Mouse (Mus musculus): ENCODE results near the gene Gm826. TPM values are rescaled to one million over a fixed set of nuclear protein-coding genes. Genes with fewer than 3 reads are reported as not detected.

Gm826 gene
- total RNA-seq (2017) = not detected in 2 replicates

GRCm38 (mm10) chr2:160334111-160334661, at the start of gene Gm826:
Gm826 (minus strand) TSS chr2:160334162.
- ATAC-seq (replicated peaks in 1 of 2; ENCODE audit: insufficient read depth in 1 of 2, low FRiP score in 2 of 2, low TSS enrichment in 1 of 2, low read depth in 1 of 2, poor library complexity in 2 of 2, severe bottlenecking in 2 of 2) = no peak

DNA sequence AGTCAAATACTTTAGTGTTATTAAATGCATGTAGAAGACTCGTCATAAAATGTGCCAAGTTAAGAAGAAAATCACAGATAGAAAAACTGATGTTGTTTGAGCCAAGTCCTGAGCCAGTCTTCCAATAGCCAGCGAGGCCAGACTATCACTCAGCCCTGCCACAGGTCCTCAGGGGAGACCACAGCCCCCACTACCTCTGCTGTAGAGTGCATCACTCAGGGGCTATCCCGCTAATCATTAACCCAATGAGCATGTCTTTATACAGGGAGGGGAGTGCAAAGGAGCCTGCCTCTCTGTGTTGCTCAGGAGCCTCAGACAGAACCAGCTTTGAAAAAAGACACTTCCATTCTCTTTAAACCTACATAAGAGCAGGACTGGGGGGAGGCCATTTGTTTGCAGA, 49.5 kb upstream of the Gm826 start:
- no peak for ATAC-seq (replicated peaks in 1 of 2; ENCODE audit: insufficient read depth in 1 of 2, low FRiP score in 2 of 2, low TSS enrichment in 1 of 2, low read depth in 1 of 2, poor library complexity in 2 of 2, severe bottlenecking in 2 of 2)

DNA sequence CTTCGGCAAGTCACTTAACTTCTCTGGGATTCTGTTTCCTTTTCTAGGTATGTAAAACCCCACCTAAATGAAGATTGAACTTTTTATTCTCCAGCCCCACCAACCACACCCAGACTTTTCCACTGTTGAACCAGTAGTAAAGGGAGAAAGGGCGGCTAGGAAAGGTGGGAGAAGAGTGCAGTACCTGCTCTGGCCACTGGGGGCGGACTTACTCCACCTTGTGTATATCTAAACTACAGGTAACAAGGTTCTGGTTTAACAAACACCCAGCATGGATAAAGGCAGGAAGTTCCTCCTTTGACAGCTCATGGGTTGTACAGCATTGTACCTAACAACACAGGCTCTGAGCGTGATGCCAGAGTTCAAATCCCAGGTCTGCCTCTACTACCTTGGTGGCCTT, 44.3 kb upstream of the Gm826 start:
- ATAC-seq (replicated peaks in 1 of 2; ENCODE audit: insufficient read depth in 1 of 2, low FRiP score in 2 of 2, low TSS enrichment in 1 of 2, low read depth in 1 of 2, poor library complexity in 2 of 2, severe bottlenecking in 2 of 2) = peak; percentile 52 to 56; a peak in 3 of 4 replicates

GRCm38 (mm10) chr2:160376236-160376635, 42.3 kb upstream of the Gm826 start:
- 0 out of 4 replicates have a peak, but pooled peaks of 1 of the 2 experiments have one; percentile 16 for ATAC-seq (replicated peaks in 1 of 2; ENCODE audit: insufficient read depth in 1 of 2, low FRiP score in 2 of 2, low TSS enrichment in 1 of 2, low read depth in 1 of 2, poor library complexity in 2 of 2, severe bottlenecking in 2 of 2)

- ATAC-seq (replicated peaks in 1 of 2; ENCODE audit: insufficient read depth in 1 of 2, low FRiP score in 2 of 2, low TSS enrichment in 1 of 2, low read depth in 1 of 2, poor library complexity in 2 of 2, severe bottlenecking in 2 of 2) = no peak
Observed at GRCm38 (mm10) chr2:160369653-160370420, 35.9 kb upstream of the Gm826 start.

- ATAC-seq (replicated peaks in 1 of 2; ENCODE audit: insufficient read depth in 1 of 2, low FRiP score in 2 of 2, low TSS enrichment in 1 of 2, low read depth in 1 of 2, poor library complexity in 2 of 2, severe bottlenecking in 2 of 2) = no peak
Observed at GRCm38 (mm10) chr2:160368422-160369357, 34.7 kb upstream of the Gm826 start.

- peak; percentile 43 to 65 for ATAC-seq (replicated peaks in 1 of 2; ENCODE audit: insufficient read depth in 1 of 2, low FRiP score in 2 of 2, low TSS enrichment in 1 of 2, low read depth in 1 of 2, poor library complexity in 2 of 2, severe bottlenecking in 2 of 2)
Observed at GRCm38 (mm10) chr2:160367448-160368208, 33.7 kb upstream of the Gm826 start.

DNA sequence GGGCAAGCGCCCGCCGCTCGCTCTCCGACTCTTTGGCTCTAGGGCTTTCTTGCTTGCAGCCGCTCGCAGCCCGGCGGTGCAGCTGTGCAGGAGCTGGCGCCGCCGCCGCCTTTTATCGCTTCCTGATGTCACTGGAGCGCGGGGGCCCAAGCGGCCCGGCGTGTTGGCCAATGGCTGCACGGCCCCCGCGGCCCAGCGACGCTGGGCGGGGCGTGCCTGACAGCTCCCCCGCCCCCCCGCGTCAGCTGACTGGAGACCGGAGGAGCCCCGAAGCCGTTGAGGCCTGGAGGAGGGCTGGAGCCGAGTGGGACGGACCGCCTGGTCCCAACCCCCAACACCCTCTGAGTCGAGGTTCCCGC, 33.0 kb upstream of the Gm826 start, which contains the start of gene Mafb:
Gene Mafb, minus strand, starts transcription at position 86 of the 359 bp plus-strand sequence.
- peak; percentile 28 to 54; a peak in 3 of 4 replicates for ATAC-seq (replicated peaks in 1 of 2; ENCODE audit: insufficient read depth in 1 of 2, low FRiP score in 2 of 2, low TSS enrichment in 1 of 2, low read depth in 1 of 2, poor library complexity in 2 of 2, severe bottlenecking in 2 of 2)

DNA sequence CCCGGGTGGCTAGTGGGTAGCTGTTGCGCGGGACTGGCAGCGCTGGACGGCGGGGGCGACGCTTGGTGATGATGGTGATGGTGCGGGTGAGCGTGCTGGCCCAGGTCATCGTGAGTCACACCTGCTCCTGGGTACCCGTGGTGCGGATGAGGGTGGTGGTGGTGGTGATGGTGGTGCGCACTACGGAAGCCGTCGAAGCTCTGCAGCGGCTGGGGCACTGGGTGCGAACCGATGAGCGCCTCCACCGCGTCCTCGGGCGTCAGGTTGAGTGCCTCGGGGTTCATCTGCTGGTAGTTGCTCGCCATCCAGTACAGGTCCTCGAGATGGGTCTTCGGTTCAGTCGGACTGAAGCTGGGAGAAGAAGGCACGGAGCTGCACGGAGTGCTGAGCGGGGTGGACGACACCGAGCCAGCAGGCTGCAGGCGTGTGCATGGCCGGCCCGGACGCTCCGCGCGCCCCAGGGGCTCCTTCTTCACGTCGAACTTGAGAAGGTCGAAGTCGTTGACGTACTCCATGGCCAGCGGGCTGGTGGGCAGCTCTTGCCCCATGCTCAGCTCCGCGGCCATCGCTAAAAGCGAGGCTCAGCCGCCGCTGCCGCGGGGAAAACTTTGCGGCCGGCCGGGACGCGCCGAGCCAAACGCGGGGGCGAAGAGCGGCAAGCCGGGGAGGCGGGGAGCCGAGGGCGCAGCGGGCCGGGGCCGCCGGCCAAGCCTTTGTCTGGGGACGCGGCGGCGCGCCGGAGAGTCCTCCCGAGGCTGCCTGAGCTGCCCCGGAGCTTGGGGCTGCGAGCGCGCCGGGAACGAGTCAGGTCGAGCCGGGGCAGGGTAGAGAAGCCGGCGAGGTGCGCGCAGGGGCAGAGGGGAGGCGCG, 32.4 kb upstream of the Gm826 start:
- no peak for ATAC-seq (replicated peaks in 1 of 2; ENCODE audit: insufficient read depth in 1 of 2, low FRiP score in 2 of 2, low TSS enrichment in 1 of 2, low read depth in 1 of 2, poor library complexity in 2 of 2, severe bottlenecking in 2 of 2)

- ATAC-seq (replicated peaks in 1 of 2; ENCODE audit: insufficient read depth in 1 of 2, low FRiP score in 2 of 2, low TSS enrichment in 1 of 2, low read depth in 1 of 2, poor library complexity in 2 of 2, severe bottlenecking in 2 of 2) = no peak
Observed at GRCm38 (mm10) chr2:160365107-160365911, 31.3 kb upstream of the Gm826 start.

DNA sequence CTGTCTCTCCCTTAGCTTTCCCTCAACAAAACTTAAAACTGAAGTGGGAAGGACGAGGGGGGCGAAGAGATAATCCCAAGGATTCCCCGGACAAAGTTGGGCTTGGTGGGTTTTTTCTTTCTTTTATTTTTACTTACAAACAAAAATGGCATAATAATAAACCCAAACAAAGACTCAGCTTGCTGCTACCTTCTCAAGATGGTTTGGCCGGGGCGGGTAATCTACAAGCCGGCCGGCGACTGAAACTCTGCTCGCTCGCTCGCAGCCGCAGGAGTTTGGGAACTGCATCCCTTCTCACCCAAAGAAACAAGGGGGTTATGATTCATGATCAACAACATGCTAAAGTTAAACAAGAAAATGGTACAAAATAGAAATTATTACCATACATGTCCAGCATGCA, 30.7 kb upstream of the Gm826 start:
- no peak for ATAC-seq (replicated peaks in 1 of 2; ENCODE audit: insufficient read depth in 1 of 2, low FRiP score in 2 of 2, low TSS enrichment in 1 of 2, low read depth in 1 of 2, poor library complexity in 2 of 2, severe bottlenecking in 2 of 2)

GRCm38 (mm10) chr2:160364128-160364650, 30.2 kb upstream of the Gm826 start:
- no peak for ATAC-seq (replicated peaks in 1 of 2; ENCODE audit: insufficient read depth in 1 of 2, low FRiP score in 2 of 2, low TSS enrichment in 1 of 2, low read depth in 1 of 2, poor library complexity in 2 of 2, severe bottlenecking in 2 of 2)

GRCm38 (mm10) chr2:160363201-160363600, 29.2 kb upstream of the Gm826 start:
- no peak for ATAC-seq (replicated peaks in 1 of 2; ENCODE audit: insufficient read depth in 1 of 2, low FRiP score in 2 of 2, low TSS enrichment in 1 of 2, low read depth in 1 of 2, poor library complexity in 2 of 2, severe bottlenecking in 2 of 2)

- peak; percentile 68 to 74 for ATAC-seq (replicated peaks in 1 of 2; ENCODE audit: insufficient read depth in 1 of 2, low FRiP score in 2 of 2, low TSS enrichment in 1 of 2, low read depth in 1 of 2, poor library complexity in 2 of 2, severe bottlenecking in 2 of 2)
Observed at GRCm38 (mm10) chr2:160361442-160362121, 27.6 kb upstream of the Gm826 start.

Data from hematopoietic stem cell, adult 5-6 weeks (primary cell).